Mouse (Mus musculus): Measurements from ENCODE around the gene Gm49661. TPM values are rescaled to one million over a fixed set of nuclear protein-coding genes. Genes with fewer than 3 reads are reported as not detected.

The Gm49661 gene
- polyA plus RNA-seq, 1 experiment from 2014 or later: not detected

DNA sequence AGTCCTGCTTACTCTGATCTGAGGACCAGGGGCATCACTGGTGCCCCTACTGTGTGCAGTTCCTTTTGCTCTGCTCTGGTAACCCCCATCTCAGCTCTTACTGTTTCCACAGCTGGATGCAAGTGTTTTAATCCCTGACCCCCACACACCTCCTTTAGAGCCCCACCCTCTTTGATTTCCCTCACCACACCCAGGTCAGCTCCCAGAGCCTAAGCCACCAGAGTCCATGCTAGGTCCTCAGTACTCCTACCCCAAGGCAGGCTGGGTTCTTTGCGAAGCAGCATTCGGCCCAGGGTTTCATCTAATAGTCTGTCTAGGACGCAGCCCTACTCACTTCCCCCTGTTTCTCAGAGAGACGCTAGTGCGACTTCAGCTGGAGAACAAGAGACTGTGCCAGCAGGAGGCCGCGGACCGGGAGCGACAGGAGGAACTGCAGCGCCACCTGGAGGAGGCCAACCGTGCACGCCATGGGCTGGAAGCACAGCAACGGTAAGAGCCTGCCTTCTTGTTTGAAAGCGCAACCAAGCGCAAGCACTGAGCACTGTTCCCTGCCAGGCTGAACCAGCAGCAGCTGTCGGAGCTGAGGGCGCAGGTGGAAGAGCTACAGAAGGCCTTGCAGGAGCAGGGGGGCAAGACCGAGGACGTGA is 28.5 kb upstream of the Gm49661 start:
- Histone ChIP-seq H3K4me1 (ENCODE audit: control insufficient read depth in 2 of 2, insufficient read depth in 2 of 2, low read length in 2 of 2) (peaks cover 2% of the 10 kb centered on the region in 2 experiments; a peak in 1 of 4 replicates), H3K9ac (ENCODE audit: low read length) (peak overlapping the region; percentile 34; the same call in 1 of the 2 replicates), H3K27me3 (ENCODE audit: control insufficient read depth, insufficient read depth, low read length) (peaks cover 28% of the 10 kb centered on the region), H3K27ac (replicated peaks in 1 of 2; ENCODE audit: control insufficient read depth in 1 of 2, insufficient read depth in 1 of 2, low read depth in 2 of 2, low read length in 2 of 2) (no peak overlapping the region), H3K4me2 (ENCODE audit: low read length) (peak overlapping the region; percentile 39), H3K36me3 (ENCODE audit: control insufficient read depth, insufficient read depth, low read length) (no peaks in the 10 kb centered on the region), H3K4me3 (ENCODE audit: control insufficient read depth in 1 of 2, insufficient read depth in 1 of 2, low read depth in 1 of 2, low read length in 2 of 2) (no peak overlapping the region), H3K9me3 (ENCODE audit: control insufficient read depth, low read length) (no peaks in the 10 kb centered on the region)
- WGBS: 5% methylated on average over 19 of the region's 19 CpGs
- ATAC-seq (ENCODE audit: insufficient number of reproducible peaks, insufficient read depth, low FRiP score, low read depth): peak; percentile 67

DNA sequence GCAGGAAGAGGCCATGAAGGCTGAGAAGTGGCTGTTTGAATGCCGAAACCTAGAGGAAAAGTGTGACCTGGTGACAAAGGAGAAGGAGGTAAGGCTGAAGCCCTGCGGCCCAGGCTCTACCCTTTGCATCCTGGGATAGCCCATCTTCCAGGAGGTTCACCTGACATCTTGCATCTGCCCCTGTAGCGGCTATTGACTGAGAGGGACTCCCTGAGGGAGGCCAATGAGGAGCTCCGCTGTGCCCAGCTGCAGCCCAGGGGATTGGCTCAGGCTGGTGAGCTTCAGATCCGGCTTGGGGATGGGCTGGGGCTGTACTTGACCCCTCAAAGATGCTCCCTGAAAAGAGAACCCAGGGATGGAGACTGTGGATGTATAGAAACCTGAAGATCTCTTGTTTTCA is 27.7 kb upstream of the Gm49661 start:
- no peak overlapping the region for H3K4me3 ChIP-seq (ENCODE audit: control insufficient read depth in 1 of 2, insufficient read depth in 1 of 2, low read depth in 1 of 2, low read length in 2 of 2)
- peaks cover 2% of the 10 kb centered on the region in 2 experiments; a peak in 1 of 4 replicates for H3K4me1 ChIP-seq (ENCODE audit: control insufficient read depth in 2 of 2, insufficient read depth in 2 of 2, low read length in 2 of 2)
- H3K36me3 ChIP-seq (ENCODE audit: control insufficient read depth, insufficient read depth, low read length): no peaks in the 10 kb centered on the region
- no peaks in the 10 kb centered on the region for H3K9me3 ChIP-seq (ENCODE audit: control insufficient read depth, low read length)
- no peak overlapping the region for H3K4me2 ChIP-seq (ENCODE audit: low read length)
- no peak for ATAC-seq (ENCODE audit: insufficient number of reproducible peaks, insufficient read depth, low FRiP score, low read depth)
- WGBS: 84% methylated on average over 5 of the region's 5 CpGs
- H3K9ac ChIP-seq (ENCODE audit: low read length): no peak overlapping the region
- no peak overlapping the region for H3K27ac ChIP-seq (replicated peaks in 1 of 2; ENCODE audit: control insufficient read depth in 1 of 2, insufficient read depth in 1 of 2, low read depth in 2 of 2, low read length in 2 of 2)
- H3K27me3 ChIP-seq (ENCODE audit: control insufficient read depth, insufficient read depth, low read length): peaks cover 28% of the 10 kb centered on the region

DNA sequence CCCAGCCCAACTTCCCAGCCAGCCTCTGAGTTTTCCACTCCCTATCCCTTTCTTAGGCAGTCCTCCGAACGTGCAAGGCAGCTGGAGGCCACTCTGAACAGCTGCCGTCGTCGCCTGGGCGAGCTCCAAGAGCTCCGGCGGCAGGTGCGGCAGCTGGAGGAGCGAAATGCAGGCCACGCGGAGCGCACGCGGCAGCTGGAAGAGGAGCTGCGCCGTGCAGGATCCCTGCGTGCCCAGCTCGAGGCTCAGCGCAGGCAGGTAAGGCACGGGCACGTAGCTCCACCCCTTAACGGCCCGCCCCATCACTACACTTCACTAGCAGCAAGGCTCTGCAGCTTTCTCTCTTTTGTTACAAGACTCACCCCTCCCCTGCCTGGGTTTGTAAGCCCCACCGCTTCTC is 26.4 kb upstream of the Gm49661 start:
- Histone ChIP-seq H3K27ac (replicated peaks in 1 of 2; ENCODE audit: control insufficient read depth in 1 of 2, insufficient read depth in 1 of 2, low read depth in 2 of 2, low read length in 2 of 2) (no peak overlapping the region), H3K27me3 (ENCODE audit: control insufficient read depth, insufficient read depth, low read length) (peaks cover 28% of the 10 kb centered on the region), H3K4me3 (ENCODE audit: control insufficient read depth in 1 of 2, insufficient read depth in 1 of 2, low read depth in 1 of 2, low read length in 2 of 2) (no peak overlapping the region), H3K36me3 (ENCODE audit: control insufficient read depth, insufficient read depth, low read length) (no peaks in the 10 kb centered on the region), H3K4me2 (ENCODE audit: low read length) (no peak overlapping the region), H3K9me3 (ENCODE audit: control insufficient read depth, low read length) (no peaks in the 10 kb centered on the region), H3K4me1 (ENCODE audit: control insufficient read depth in 2 of 2, insufficient read depth in 2 of 2, low read length in 2 of 2) (peaks cover 6% of the 10 kb centered on the region in 2 experiments; a peak in 3 of 4 replicates), H3K9ac (ENCODE audit: low read length) (no peak overlapping the region)
- ATAC-seq (ENCODE audit: insufficient number of reproducible peaks, insufficient read depth, low FRiP score, low read depth): no peak
- 16% methylated on average over 25 of the region's 25 CpGs for WGBS

DNA sequence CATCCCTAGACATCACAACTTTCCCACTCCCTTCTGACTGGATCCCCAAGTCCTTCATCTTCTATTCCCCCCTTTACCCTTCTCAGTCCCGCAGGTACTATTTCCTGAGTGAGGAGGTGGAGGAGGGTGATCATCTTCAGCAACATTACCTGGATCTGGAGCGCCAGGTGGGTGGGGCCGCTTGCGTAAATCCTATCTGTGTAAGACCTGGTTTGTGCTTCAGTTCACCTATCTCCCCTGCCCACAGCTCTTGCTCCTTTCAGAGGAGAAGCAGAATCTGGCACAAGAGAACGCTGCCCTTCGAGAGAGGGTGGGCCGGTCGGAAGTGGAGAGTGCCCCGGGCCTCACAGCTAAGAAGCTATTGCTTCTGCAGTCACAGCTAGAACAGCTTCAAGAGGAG is 25.1 kb upstream of the Gm49661 start:
- peaks cover 28% of the 10 kb centered on the region for H3K27me3 ChIP-seq (ENCODE audit: control insufficient read depth, insufficient read depth, low read length)
- no peak overlapping the region for H3K9ac ChIP-seq (ENCODE audit: low read length)
- H3K36me3 ChIP-seq (ENCODE audit: control insufficient read depth, insufficient read depth, low read length): no peaks in the 10 kb centered on the region
- no peak overlapping the region for H3K4me2 ChIP-seq (ENCODE audit: low read length)
- H3K4me1 ChIP-seq (ENCODE audit: control insufficient read depth in 2 of 2, insufficient read depth in 2 of 2, low read length in 2 of 2): peaks cover 8 to 10% of the 10 kb centered on the region in 2 experiments; a peak in 3 of 4 replicates
- H3K9me3 ChIP-seq (ENCODE audit: control insufficient read depth, low read length): no peaks in the 10 kb centered on the region
- ATAC-seq (ENCODE audit: insufficient number of reproducible peaks, insufficient read depth, low FRiP score, low read depth): no peak
- H3K4me3 ChIP-seq (ENCODE audit: control insufficient read depth in 1 of 2, insufficient read depth in 1 of 2, low read depth in 1 of 2, low read length in 2 of 2): no peak overlapping the region
- H3K27ac ChIP-seq (replicated peaks in 1 of 2; ENCODE audit: control insufficient read depth in 1 of 2, insufficient read depth in 1 of 2, low read depth in 2 of 2, low read length in 2 of 2): no peak overlapping the region
- WGBS: 90% methylated on average over 9 of the region's 9 CpGs

DNA sequence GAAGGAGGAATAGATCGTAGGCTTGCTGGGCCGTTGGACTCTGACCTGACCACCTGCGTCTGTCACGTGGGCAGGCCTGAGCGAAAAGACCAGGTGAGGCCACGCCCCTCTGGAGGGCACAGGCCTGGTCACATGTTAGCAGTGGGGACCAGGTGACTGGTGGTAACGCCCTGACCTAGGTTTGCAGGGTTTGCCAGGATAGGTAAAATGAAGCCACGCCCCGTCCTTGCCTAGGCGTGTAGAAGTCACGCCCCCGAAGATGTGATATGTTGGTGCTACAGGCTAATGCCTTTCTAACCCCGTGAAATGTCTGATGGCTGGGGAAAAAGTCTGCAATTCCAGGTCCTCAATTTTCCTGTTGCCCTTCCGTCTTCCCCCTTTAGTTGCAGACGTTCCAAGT is 21.6 kb upstream of the Gm49661 start:
- Histone ChIP-seq H3K9me3 (ENCODE audit: control insufficient read depth, low read length) (no peaks in the 10 kb centered on the region), H3K4me3 (ENCODE audit: control insufficient read depth in 1 of 2, insufficient read depth in 1 of 2, low read depth in 1 of 2, low read length in 2 of 2) (peak overlapping the region; percentile 55 to 59), H3K27me3 (ENCODE audit: control insufficient read depth, insufficient read depth, low read length) (peaks cover 18% of the 10 kb centered on the region), H3K4me1 (ENCODE audit: control insufficient read depth in 2 of 2, insufficient read depth in 2 of 2, low read length in 2 of 2) (peaks cover 9 to 17% of the 10 kb centered on the region in 2 experiments; a peak in 3 of 4 replicates), H3K36me3 (ENCODE audit: control insufficient read depth, insufficient read depth, low read length) (no peaks in the 10 kb centered on the region), H3K4me2 (ENCODE audit: low read length) (peak overlapping the region; percentile 91), H3K27ac (replicated peaks in 1 of 2; ENCODE audit: control insufficient read depth in 1 of 2, insufficient read depth in 1 of 2, low read depth in 2 of 2, low read length in 2 of 2) (no peak overlapping the region), H3K9ac (ENCODE audit: low read length) (peak overlapping the region; percentile 81)
- WGBS: 1% methylated on average over 15 of the region's 15 CpGs
- peak; percentile 55 for ATAC-seq (ENCODE audit: insufficient number of reproducible peaks, insufficient read depth, low FRiP score, low read depth)

DNA sequence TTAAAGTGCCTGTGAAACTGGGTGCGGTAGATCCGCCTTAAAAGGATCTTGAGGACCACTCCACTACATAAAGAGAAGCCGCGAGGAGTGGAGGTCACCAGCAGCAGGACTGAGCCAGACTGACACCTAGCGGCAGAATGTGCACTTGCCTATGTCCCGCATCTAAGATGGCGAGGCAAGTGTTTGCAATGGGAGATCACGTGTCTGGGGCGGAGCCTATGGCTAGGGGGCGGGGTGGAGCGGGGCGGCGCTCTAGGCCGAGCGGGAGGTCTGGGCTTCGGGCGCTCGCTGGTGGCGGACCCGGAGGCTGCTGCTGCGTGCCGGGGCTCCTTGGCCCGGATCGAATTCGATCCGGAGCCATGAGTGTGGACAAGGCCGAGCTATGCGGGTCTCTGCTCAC is 21.1 kb upstream of the Gm49661 start, which contains the start of gene Hook2:
Gene Hook2, plus strand, starts transcription at position 255 of the 400 bp plus-strand sequence.
- Histone ChIP-seq H3K36me3 (ENCODE audit: control insufficient read depth, insufficient read depth, low read length) (no peaks in the 10 kb centered on the region), H3K9me3 (ENCODE audit: control insufficient read depth, low read length) (no peaks in the 10 kb centered on the region), H3K4me2 (ENCODE audit: low read length) (peak within 1 kb of the TSS; percentile 91), H3K9ac (ENCODE audit: low read length) (peak within 1 kb of the TSS; percentile 81), H3K27me3 (ENCODE audit: control insufficient read depth, insufficient read depth, low read length) (peaks cover 13% of the 10 kb centered on the region), H3K27ac (replicated peaks in 1 of 2; ENCODE audit: control insufficient read depth in 1 of 2, insufficient read depth in 1 of 2, low read depth in 2 of 2, low read length in 2 of 2) (peak within 1 kb of the TSS; percentile 54 to 65), H3K4me1 (ENCODE audit: control insufficient read depth in 2 of 2, insufficient read depth in 2 of 2, low read length in 2 of 2) (peaks cover 10 to 20% of the 10 kb centered on the region in 2 experiments; a peak in 3 of 4 replicates), H3K4me3 (ENCODE audit: control insufficient read depth in 1 of 2, insufficient read depth in 1 of 2, low read depth in 1 of 2, low read length in 2 of 2) (peak within 1 kb of the TSS; percentile 55 to 59)
- under 1% methylated on average over 28 of the region's 28 CpGs for WGBS
- ATAC-seq (ENCODE audit: insufficient number of reproducible peaks, insufficient read depth, low FRiP score, low read depth): peak; percentile 86

DNA sequence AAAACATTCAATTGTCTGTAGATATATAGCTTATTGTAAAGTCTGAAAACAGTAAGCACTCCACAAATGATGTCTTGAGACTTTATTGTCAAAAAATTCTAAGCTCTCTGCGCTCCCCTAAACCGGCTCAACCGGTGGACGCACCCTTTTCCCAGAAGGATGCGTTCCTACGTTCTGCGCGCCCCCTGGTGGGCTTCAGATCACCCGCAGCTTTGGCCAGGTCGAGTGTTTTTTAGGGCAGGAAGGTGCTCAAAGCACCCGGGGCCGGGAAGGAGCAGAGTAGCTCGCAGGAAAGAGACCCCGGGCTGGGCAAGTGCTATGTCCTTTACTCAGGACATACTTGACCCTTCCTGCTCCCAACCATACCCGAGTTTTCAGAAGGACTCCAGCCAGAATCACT is 20.6 kb upstream of the Gm49661 start:
- Histone ChIP-seq H3K4me1 (ENCODE audit: control insufficient read depth in 2 of 2, insufficient read depth in 2 of 2, low read length in 2 of 2) (peaks cover 14 to 26% of the 10 kb centered on the region in 2 experiments; a peak in 3 of 4 replicates), H3K9me3 (ENCODE audit: control insufficient read depth, low read length) (no peaks in the 10 kb centered on the region), H3K4me3 (ENCODE audit: control insufficient read depth in 1 of 2, insufficient read depth in 1 of 2, low read depth in 1 of 2, low read length in 2 of 2) (peak overlapping the region; percentile 54 to 55), H3K4me2 (ENCODE audit: low read length) (peak overlapping the region; percentile 91), H3K27me3 (ENCODE audit: control insufficient read depth, insufficient read depth, low read length) (peaks cover 9% of the 10 kb centered on the region), H3K9ac (ENCODE audit: low read length) (peak overlapping the region; percentile 81), H3K36me3 (ENCODE audit: control insufficient read depth, insufficient read depth, low read length) (no peaks in the 10 kb centered on the region), H3K27ac (replicated peaks in 1 of 2; ENCODE audit: control insufficient read depth in 1 of 2, insufficient read depth in 1 of 2, low read depth in 2 of 2, low read length in 2 of 2) (peak overlapping the region; percentile 54 to 65)
- under 1% methylated on average over 15 of the region's 15 CpGs for WGBS
- ATAC-seq (ENCODE audit: insufficient number of reproducible peaks, insufficient read depth, low FRiP score, low read depth): peak; percentile 55
